Mouse (Mus musculus) megakaryocyte, embryonic 14.5 days (primary cell): Measurements from ENCODE around the gene Fstl3. TPM values are rescaled to one million over a fixed set of nuclear protein-coding genes. Genes with fewer than 3 reads are reported as not detected.
A peak's percentile ranks its signal among the peaks of the same experiment; 100 is the strongest.

Source experiments
- H3K27me3 ChIP-seq: replicated peaks from 2 replicates; pipeline ENCODE3; 2012; ENCODE audit warnings: inconsistent platforms
- H3K36me3 ChIP-seq: replicated peaks from 2 replicates; pipeline ENCODE3; 2012; ENCODE audit warnings: low read length, inconsistent platforms, mixed read lengths
- H3K4me1 ChIP-seq: 2 replicates; pipeline ENCODE4 v1.6.1; 2012; ENCODE audit warnings: inconsistent platforms
- H3K4me3 ChIP-seq: replicated peaks from 2 replicates; pipeline ENCODE3; 2012; ENCODE audit warnings: moderate library complexity, mild to moderate bottlenecking, inconsistent platforms
- H3K9me3 ChIP-seq: 2 replicates; pipeline ENCODE4 v1.6.1; 2012; ENCODE audit warnings: inconsistent platforms
- FLI1 ChIP-seq: IDR thresholded peaks from 2 replicates; pipeline ENCODE4 v1.6.1; 2012; ENCODE audit warnings: low read length, inconsistent platforms, mixed read lengths
- GATA1 ChIP-seq: IDR thresholded peaks from 3 replicates; pipeline ENCODE4 v1.6.1; 2012; ENCODE audit warnings: mixed read lengths, low read length, inconsistent platforms, borderline replicate concordance
- polyA plus RNA-seq: library from polyadenylated mRNA; stranded (reverse); fragments of >175 nt; gene quantifications from 2 replicates; pipeline ENCODE4 v1.2.3, GENCODE M21; 2012; ENCODE audit warnings: low replicate concordance; ENCODE audit not compliant: insufficient read depth

Fstl3 gene
- polyA plus RNA-seq, 1 experiment, result 1.6 TPM

- H3K9me3 ChIP-seq, result peaks cover 19% of the 10 kb centered on the region
- TF ChIP-seq FLI1 (no peak), GATA1 (no peak)
- H3K36me3 ChIP-seq, result no peaks in the 10 kb centered on the region
- H3K4me3 ChIP-seq, result no peak overlapping the region
- H3K27me3 ChIP-seq, result peaks cover 40% of the 10 kb centered on the region
- peaks cover 22% of the 10 kb centered on the region for H3K4me1 ChIP-seq
Observed at GRCm38 (mm10) chr10:79773208-79773607, 3.9 kb upstream of the Fstl3 start.

GRCm38 (mm10) chr10:79774486-79775279 is 2.4 kb upstream of the Fstl3 start:
- H3K36me3 ChIP-seq, result no peaks in the 10 kb centered on the region
- peaks cover 31% of the 10 kb centered on the region for H3K4me1 ChIP-seq
- H3K9me3 ChIP-seq, result peaks cover 19% of the 10 kb centered on the region
- no peak for TF ChIP-seq GATA1
- TF ChIP-seq FLI1, result no peak
- H3K27me3 ChIP-seq, result peaks cover 51% of the 10 kb centered on the region
- H3K4me3 ChIP-seq, result no peak overlapping the region

- peaks cover 53% of the 10 kb centered on the region for H3K27me3 ChIP-seq
- peaks cover 49% of the 10 kb centered on the region for H3K4me1 ChIP-seq
- no peaks in the 10 kb centered on the region for H3K36me3 ChIP-seq
- no peak for TF ChIP-seq GATA1
- no peak for TF ChIP-seq FLI1
- H3K9me3 ChIP-seq, result peaks cover 8% of the 10 kb centered on the region
- H3K4me3 ChIP-seq, result no peak overlapping the region
Observed at GRCm38 (mm10) chr10:79778006-79778405, 934 bp downstream of the Fstl3 start.

- Histone ChIP-seq H3K4me1 (peaks cover 54% of the 10 kb centered on the region), H3K9me3 (peaks cover 8% of the 10 kb centered on the region), H3K4me3 (no peak overlapping the region), H3K27me3 (peaks cover 52% of the 10 kb centered on the region), H3K36me3 (no peaks in the 10 kb centered on the region)
- TF ChIP-seq GATA1 (no peak), FLI1 (no peak)
Observed at GRCm38 (mm10) chr10:79779193-79779592, 2.1 kb downstream of the Fstl3 start.

- Histone ChIP-seq H3K9me3 (peaks cover 6% of the 10 kb centered on the region), H3K27me3 (peaks cover 59% of the 10 kb centered on the region), H3K4me3 (peak overlapping the region; percentile 94), H3K4me1 (peaks cover 59% of the 10 kb centered on the region), H3K36me3 (no peaks in the 10 kb centered on the region)
- no peak for TF ChIP-seq GATA1
- TF ChIP-seq FLI1, result no peak
Observed at GRCm38 (mm10) chr10:79779784-79780663, 3.0 kb downstream of the Fstl3 start.

GRCm38 (mm10) chr10:79780664-79781015 is 3.6 kb downstream of the Fstl3 start:
- no peaks in the 10 kb centered on the region for H3K36me3 ChIP-seq
- no peak for TF ChIP-seq GATA1
- TF ChIP-seq FLI1, result no peak
- H3K9me3 ChIP-seq, result peaks cover under 1% of the 10 kb centered on the region; the same call in 1 of the 2 replicates
- H3K27me3 ChIP-seq, result peaks cover 54% of the 10 kb centered on the region
- peaks cover 60% of the 10 kb centered on the region for H3K4me1 ChIP-seq
- H3K4me3 ChIP-seq, result peak overlapping the region; percentile 94

- H3K27me3 ChIP-seq, result peaks cover 52% of the 10 kb centered on the region
- peaks cover 62% of the 10 kb centered on the region for H3K4me1 ChIP-seq
- H3K36me3 ChIP-seq, result no peaks in the 10 kb centered on the region
- H3K4me3 ChIP-seq, result peak overlapping the region; percentile 94
- no peak for TF ChIP-seq FLI1
- no peak for TF ChIP-seq GATA1
- H3K9me3 ChIP-seq, result no peaks in the 10 kb centered on the region
Observed at GRCm38 (mm10) chr10:79781139-79781538, 4.1 kb downstream of the Fstl3 start.

GRCm38 (mm10) chr10:79781956-79782355 is 4.9 kb downstream of the Fstl3 start:
- peaks cover 61% of the 10 kb centered on the region for H3K4me1 ChIP-seq
- H3K27me3 ChIP-seq, result peaks cover 44% of the 10 kb centered on the region
- no peak overlapping the region for H3K4me3 ChIP-seq
- no peaks in the 10 kb centered on the region for H3K9me3 ChIP-seq
- no peaks in the 10 kb centered on the region for H3K36me3 ChIP-seq
- TF ChIP-seq FLI1 (no peak), GATA1 (no peak)

- no peaks in the 10 kb centered on the region for H3K9me3 ChIP-seq
- peaks cover 38% of the 10 kb centered on the region for H3K27me3 ChIP-seq
- TF ChIP-seq GATA1 (no peak), FLI1 (no peak)
- no peaks in the 10 kb centered on the region for H3K36me3 ChIP-seq
- H3K4me3 ChIP-seq, result no peak overlapping the region
- H3K4me1 ChIP-seq, result peaks cover 57% of the 10 kb centered on the region
Observed at GRCm38 (mm10) chr10:79783050-79783449, 6.0 kb downstream of the Fstl3 start.
